Mouse (Mus musculus): ENCODE data around the gene Gm11568.

DNA sequence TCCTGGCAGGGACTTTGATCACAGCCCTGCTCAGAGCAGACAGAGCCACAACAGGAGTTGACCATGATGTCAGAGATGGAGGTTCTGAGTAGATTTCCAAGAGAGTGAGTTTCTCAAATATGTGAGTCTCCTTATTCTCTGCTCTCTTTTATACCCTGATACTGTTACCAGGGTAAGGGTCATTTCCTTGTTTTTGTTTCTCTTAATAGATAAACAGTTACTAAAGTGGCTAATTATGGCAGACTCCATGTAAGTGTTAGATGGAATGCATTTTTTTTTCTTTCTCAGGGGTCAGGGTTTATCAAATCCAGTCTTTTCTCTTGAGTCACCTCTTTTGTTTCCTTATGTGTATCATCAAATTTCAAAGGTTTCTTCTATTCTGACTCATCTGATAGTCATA lies 6.2 kb upstream of the Gm11568 start, which contains the start of gene Krtap4-16:
- TF ChIP-seq CTCF (IDR thresholded peaks at IDR 0.05; ENCODE audit: extremely low read depth, insufficient read length, insufficient replicate concordance, low read depth, low read length) (no peak), POLR2A (IDR thresholded peaks at IDR 0.05; ENCODE audit: low read depth, low read length) (no peak)

Measured in small intestine, adult 2 months (tissue).